Mouse (Mus musculus): ENCODE results near the gene Sirt7. TPM values are rescaled to one million over a fixed set of nuclear protein-coding genes. Genes with fewer than 3 reads are reported as not detected.

Gene Sirt7
- polyA plus RNA-seq, 1 experiment from 2014 or later = 32.7 TPM

GRCm38 (mm10) chr11:120658876-120659410, 33.9 kb upstream of the Sirt7 start:
- Histone ChIP-seq H3K4me2 (peak overlapping the region; percentile 83), H3K9me3 (replicated peaks) (no peaks in the 10 kb centered on the region), H3K27me3 (peaks cover 81% of the 10 kb centered on the region), H3K27ac (no peak overlapping the region), H3K9ac (no peak overlapping the region), H3K36me3 (no peaks in the 10 kb centered on the region), H3K4me3 (replicated peaks) (peak overlapping the region; percentile 51), H3K4me1 (peaks cover 28% of the 10 kb centered on the region)
- ATAC-seq (replicated peaks; ENCODE audit: low FRiP score) = no peak
- 3% methylated on average over 24 of the region's 24 CpGs for WGBS

- no peaks in the 10 kb centered on the region for H3K9me3 ChIP-seq (replicated peaks)
- H3K36me3 ChIP-seq = no peaks in the 10 kb centered on the region
- no peak overlapping the region for H3K27ac ChIP-seq
- no peak overlapping the region for H3K4me3 ChIP-seq (replicated peaks)
- peaks cover 65% of the 10 kb centered on the region for H3K27me3 ChIP-seq
- ATAC-seq (replicated peaks; ENCODE audit: low FRiP score) = no peak
- H3K4me2 ChIP-seq = no peak overlapping the region
- H3K4me1 ChIP-seq = peaks cover 28% of the 10 kb centered on the region
- WGBS = 92% methylated on average over 4 of the region's 4 CpGs
- H3K9ac ChIP-seq = no peak overlapping the region
Observed at GRCm38 (mm10) chr11:120657301-120657700, 32.3 kb upstream of the Sirt7 start.

GRCm38 (mm10) chr11:120654741-120655140, 29.7 kb upstream of the Sirt7 start:
- Histone ChIP-seq H3K4me1 (peaks cover 10% of the 10 kb centered on the region), H3K27me3 (peaks cover 40% of the 10 kb centered on the region), H3K9me3 (replicated peaks) (no peaks in the 10 kb centered on the region), H3K9ac (no peak overlapping the region), H3K4me3 (replicated peaks) (no peak overlapping the region), H3K4me2 (no peak overlapping the region), H3K27ac (no peak overlapping the region), H3K36me3 (no peaks in the 10 kb centered on the region)
- no peak for ATAC-seq (replicated peaks; ENCODE audit: low FRiP score)
- 77% methylated on average over 3 of the region's 3 CpGs for WGBS

DNA sequence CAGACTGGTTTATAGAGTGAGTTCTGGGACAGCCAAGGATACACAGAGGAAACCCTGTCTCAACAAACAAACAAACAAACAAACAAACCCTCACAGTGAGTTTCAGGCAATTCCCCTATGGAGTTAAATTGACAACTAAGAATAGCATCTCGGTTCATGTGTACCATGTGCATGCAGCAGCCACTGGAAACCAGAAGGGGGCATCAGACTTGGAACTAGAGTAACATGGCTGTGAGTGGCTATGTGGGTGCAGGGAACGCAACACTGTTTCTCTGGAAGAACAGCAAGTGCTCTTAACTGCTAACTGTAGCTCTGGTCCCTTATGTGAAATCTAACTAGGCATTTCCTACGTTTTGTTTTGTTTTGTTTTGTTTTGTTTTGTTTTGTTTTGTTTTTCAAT, 26.8 kb upstream of the Sirt7 start:
- Histone ChIP-seq H3K4me1 (peaks cover 10% of the 10 kb centered on the region), H3K36me3 (no peaks in the 10 kb centered on the region), H3K9ac (no peak overlapping the region), H3K27ac (no peak overlapping the region), H3K4me3 (replicated peaks) (no peak overlapping the region), H3K27me3 (peaks cover 24% of the 10 kb centered on the region; the same call in 1 of the 2 replicates), H3K9me3 (replicated peaks) (no peaks in the 10 kb centered on the region), H3K4me2 (no peak overlapping the region)
- ATAC-seq (replicated peaks; ENCODE audit: low FRiP score) = no peak
- 75% methylated on average over 3 of the region's 3 CpGs for WGBS

- Histone ChIP-seq H3K4me3 (replicated peaks) (peak within 1 kb of the TSS; percentile 14), H3K27ac (no peak within 1 kb of the TSS), H3K4me1 (peaks cover 18% of the 10 kb centered on the region), H3K9ac (peak within 1 kb of the TSS; percentile 33; the same call in 1 of the 2 replicates), H3K27me3 (peaks cover 17% of the 10 kb centered on the region; the same call in 1 of the 2 replicates), H3K36me3 (no peaks in the 10 kb centered on the region), H3K4me2 (peak within 1 kb of the TSS; percentile 56), H3K9me3 (replicated peaks) (no peaks in the 10 kb centered on the region)
- no peak for ATAC-seq (replicated peaks; ENCODE audit: low FRiP score)
- WGBS = 7% methylated on average over 13 of the region's 13 CpGs
Observed at GRCm38 (mm10) chr11:120648001-120648476, 23.0 kb upstream of the Sirt7 start, which contains the start of gene Myadml2. Gene Myadml2, minus strand, starts transcription at chr11:120648158.

- Histone ChIP-seq H3K27ac (no peak overlapping the region), H3K9ac (no peak overlapping the region), H3K4me3 (replicated peaks) (no peak overlapping the region; the same call in 1 of the 2 replicates), H3K36me3 (no peaks in the 10 kb centered on the region), H3K4me2 (peak overlapping the region; percentile 56; the same call in 1 of the 2 replicates), H3K9me3 (replicated peaks) (no peaks in the 10 kb centered on the region), H3K4me1 (peaks cover 26% of the 10 kb centered on the region), H3K27me3 (peaks cover 21% of the 10 kb centered on the region; the same call in 1 of the 2 replicates)
- ATAC-seq (replicated peaks; ENCODE audit: low FRiP score) = no peak
- 83% methylated on average over 35 of the region's 35 CpGs for WGBS
Observed at GRCm38 (mm10) chr11:120647047-120647830, 22.2 kb upstream of the Sirt7 start.

GRCm38 (mm10) chr11:120643601-120643987, 18.6 kb upstream of the Sirt7 start, which contains the start of gene Pycr1:
Gene Pycr1, minus strand, starts transcription at chr11:120643769.
- H3K4me2 ChIP-seq = peak within 1 kb of the TSS; percentile 78
- H3K9ac ChIP-seq = peak within 1 kb of the TSS; percentile 66
- 0 out of 2 replicates have a peak within 1 kb of the TSS, but pooled peaks have one; percentile 45 for H3K27ac ChIP-seq
- peak within 1 kb of the TSS; percentile 50 for H3K4me3 ChIP-seq (replicated peaks)
- WGBS = under 1% methylated on average over 15 of the region's 15 CpGs
- H3K27me3 ChIP-seq = peaks cover 22% of the 10 kb centered on the region; the same call in 1 of the 2 replicates
- peak; percentile 99 for ATAC-seq (replicated peaks; ENCODE audit: low FRiP score)
- H3K9me3 ChIP-seq (replicated peaks) = no peaks in the 10 kb centered on the region
- H3K36me3 ChIP-seq = no peaks in the 10 kb centered on the region
- H3K4me1 ChIP-seq = peaks cover 27% of the 10 kb centered on the region

GRCm38 (mm10) chr11:120642939-120643600, 18.0 kb upstream of the Sirt7 start:
- Histone ChIP-seq H3K27ac (no peak overlapping the region), H3K36me3 (no peaks in the 10 kb centered on the region), H3K27me3 (peaks cover 20% of the 10 kb centered on the region; the same call in 1 of the 2 replicates), H3K4me1 (peaks cover 24% of the 10 kb centered on the region), H3K9ac (peak overlapping the region; percentile 66), H3K4me2 (peak overlapping the region; percentile 78), H3K4me3 (replicated peaks) (peak overlapping the region; percentile 50), H3K9me3 (replicated peaks) (no peaks in the 10 kb centered on the region)
- under 1% methylated on average over 18 of the region's 18 CpGs for WGBS
- peak; percentile 48 for ATAC-seq (replicated peaks; ENCODE audit: low FRiP score)

GRCm38 (mm10) chr11:120641869-120642268, 16.8 kb upstream of the Sirt7 start:
- H3K4me2 ChIP-seq = no peak overlapping the region
- WGBS = 83% methylated on average over 8 of the region's 8 CpGs
- no peak for ATAC-seq (replicated peaks; ENCODE audit: low FRiP score)

GRCm38 (mm10) chr11:120641255-120641654, 16.2 kb upstream of the Sirt7 start:
- H3K4me2 ChIP-seq = no peak overlapping the region
- no peak for ATAC-seq (replicated peaks; ENCODE audit: low FRiP score)
- H3K27me3 ChIP-seq = peaks cover 6% of the 10 kb centered on the region; the same call in 1 of the 2 replicates
- peaks cover 18% of the 10 kb centered on the region for H3K4me1 ChIP-seq
- H3K27ac ChIP-seq = no peak overlapping the region
- WGBS = 49% methylated on average over 9 of the region's 9 CpGs
- 0 out of 2 replicates have a peak overlapping the region, but pooled peaks have one; percentile 17 for H3K9ac ChIP-seq
- H3K4me3 ChIP-seq (replicated peaks) = no peak overlapping the region
- no peaks in the 10 kb centered on the region for H3K36me3 ChIP-seq
- no peaks in the 10 kb centered on the region for H3K9me3 ChIP-seq (replicated peaks)

More at GRCm38 (mm10) chr11:120641869-120642268, 16.8 kb upstream of the Sirt7 start:
- H3K27me3 ChIP-seq = peaks cover 9% of the 10 kb centered on the region; the same call in 1 of the 2 replicates
- H3K4me3 ChIP-seq (replicated peaks) = no peak overlapping the region
- H3K9ac ChIP-seq = 0 out of 2 replicates have a peak overlapping the region, but pooled peaks have one; percentile 66
- H3K27ac ChIP-seq = no peak overlapping the region
- H3K4me1 ChIP-seq = peaks cover 18% of the 10 kb centered on the region
- no peaks in the 10 kb centered on the region for H3K36me3 ChIP-seq
- H3K9me3 ChIP-seq (replicated peaks) = no peaks in the 10 kb centered on the region

DNA sequence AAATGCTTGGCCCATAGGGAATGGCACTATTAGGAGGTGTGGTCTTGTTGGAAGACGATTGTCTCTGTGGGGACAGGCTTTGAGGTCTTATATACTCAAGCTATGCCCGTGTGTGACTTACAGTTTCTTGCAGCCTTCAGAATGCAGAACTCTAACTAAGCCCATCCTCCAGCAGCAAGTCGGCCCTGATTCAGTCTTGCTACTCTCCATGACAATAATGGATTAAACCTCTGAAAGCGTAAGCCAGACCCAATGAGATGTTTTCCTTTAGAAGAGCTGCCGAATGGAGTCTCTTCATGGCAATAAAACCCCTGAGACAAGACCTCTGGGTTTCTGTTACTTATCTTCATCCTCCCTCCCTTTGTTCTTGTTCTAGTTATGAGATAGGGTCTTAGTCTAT, 9.8 kb upstream of the Sirt7 start:
- H3K4me1 ChIP-seq = peaks cover 34% of the 10 kb centered on the region
- WGBS = 85% methylated on average over 5 of the region's 5 CpGs
- no peak overlapping the region for H3K4me2 ChIP-seq
- H3K36me3 ChIP-seq = peaks cover under 1% of the 10 kb centered on the region; the same call in 1 of the 2 replicates
- no peaks in the 10 kb centered on the region for H3K9me3 ChIP-seq (replicated peaks)
- no peak for ATAC-seq (replicated peaks; ENCODE audit: low FRiP score)
- H3K9ac ChIP-seq = no peak overlapping the region
- no peak overlapping the region for H3K4me3 ChIP-seq (replicated peaks)
- H3K27me3 ChIP-seq = no peaks in the 10 kb centered on the region
- no peak overlapping the region for H3K27ac ChIP-seq

Data from kidney, embryonic 15.5 days (tissue).